Mouse (Mus musculus) myocyte (in vitro differentiated cells): Measurements from ENCODE around the gene Rpl11. TPM values are rescaled to one million over a fixed set of nuclear protein-coding genes. Genes with fewer than 3 reads are reported as not detected.

Experiments used
- H3K27me3 ChIP-seq: one replicate; pipeline ENCODE4 v1.6.1; 2011; ENCODE audit not compliant: control insufficient read depth, insufficient read depth, insufficient read length
- H3K36me3 ChIP-seq: one replicate; pipeline ENCODE4 v1.6.1; 2011; ENCODE audit not compliant: control insufficient read depth, insufficient read depth
- H3K4me2 ChIP-seq: one replicate; pipeline ENCODE4 v1.6.1; 2011; ENCODE audit warnings: low read depth, control low read depth
- H3K4me3 ChIP-seq: one replicate; pipeline ENCODE4 v1.5.1; 2011; ENCODE audit warnings: mild to moderate bottlenecking, control low read depth, moderate library complexity
- H3K79me2 ChIP-seq: one replicate; pipeline ENCODE4 v1.6.1; 2011; ENCODE audit not compliant: control insufficient read depth, insufficient read depth
- H3ac ChIP-seq: one replicate; pipeline ENCODE4 v1.6.1; 2011; ENCODE audit not compliant: control insufficient read depth, insufficient read length
- CEBPB ChIP-seq: IDR thresholded peaks from 2 replicates; pipeline ENCODE4 v1.6.1; 2011; ENCODE audit warnings: mild to moderate bottlenecking, moderate library complexity; ENCODE audit not compliant: poor library complexity, insufficient read depth, severe bottlenecking
- E2F4 ChIP-seq: IDR thresholded peaks from one replicate; pipeline ENCODE4 v1.6.1; 2011; ENCODE audit warnings: mild to moderate bottlenecking, control low read depth, moderate library complexity; ENCODE audit not compliant: insufficient read depth
- MAX ChIP-seq: IDR thresholded peaks from one replicate; pipeline ENCODE4 v1.6.1; 2011; ENCODE audit warnings: low read depth, mild to moderate bottlenecking, control low read depth
- MYOD1 ChIP-seq, 3 experiments: IDR thresholded peaks; one replicate each; pipeline ENCODE4 v1.6.1; 2011; ENCODE audit warnings: control low read depth in 2 of 3, low read depth in 2 of 3, mild to moderate bottlenecking in 2 of 3, moderate library complexity in 1 of 3; ENCODE audit not compliant: insufficient read length in 2 of 3, control insufficient read depth in 1 of 3
- MYOG ChIP-seq, 3 experiments: IDR thresholded peaks; one replicate each; pipeline ENCODE4 v1.6.1; 2011; ENCODE audit warnings: control low read depth in 2 of 3, low read depth in 2 of 3, mild to moderate bottlenecking in 2 of 3; ENCODE audit not compliant: insufficient read length in 2 of 3, control insufficient read depth in 1 of 3, insufficient read depth in 1 of 3
- POLR2A ChIP-seq: IDR thresholded peaks from one replicate; pipeline ENCODE4 v1.6.1; 2011; ENCODE audit warnings: low read depth, mild to moderate bottlenecking, control low read depth, moderate library complexity; ENCODE audit not compliant: insufficient read length
- POLR2AphosphoS2 ChIP-seq: IDR thresholded peaks from one replicate; pipeline ENCODE4 v1.6.1; 2011; ENCODE audit warnings: low read depth, control low read depth; ENCODE audit not compliant: insufficient read length
- REST ChIP-seq: IDR thresholded peaks from one replicate; pipeline ENCODE4 v1.6.1; 2011; ENCODE audit warnings: mild to moderate bottlenecking, control low read depth, moderate library complexity; ENCODE audit not compliant: insufficient read depth, insufficient read length
- SRF ChIP-seq: IDR thresholded peaks from one replicate; pipeline ENCODE4 v1.6.1; 2011; ENCODE audit warnings: low read depth; ENCODE audit not compliant: control insufficient read depth, insufficient read length
- TCF12 ChIP-seq: IDR thresholded peaks from one replicate; pipeline ENCODE4 v1.6.1; 2011; ENCODE audit warnings: mild to moderate bottlenecking, control low read depth; ENCODE audit not compliant: poor library complexity, insufficient read depth, severe bottlenecking
- TCF3 ChIP-seq: IDR thresholded peaks from one replicate; pipeline ENCODE4 v1.6.1; 2011; ENCODE audit warnings: low read depth, control low read depth; ENCODE audit not compliant: insufficient read length
- USF1 ChIP-seq: IDR thresholded peaks from one replicate; pipeline ENCODE4 v1.6.1; 2011; ENCODE audit warnings: low read depth, mild to moderate bottlenecking, control low read depth, moderate library complexity
- polyA plus RNA-seq: library from polyadenylated mRNA; unstranded; fragments of >200 nt; fragmentation: generic; extraction: Trizol; gene quantifications from one replicate; pipeline ENCODE4 v1.2.1, GENCODE M21; 2012; ENCODE audit warnings: missing spikeins

Gene Rpl11
- polyA plus RNA-seq, 1 experiment, result 1,551 TPM

DNA sequence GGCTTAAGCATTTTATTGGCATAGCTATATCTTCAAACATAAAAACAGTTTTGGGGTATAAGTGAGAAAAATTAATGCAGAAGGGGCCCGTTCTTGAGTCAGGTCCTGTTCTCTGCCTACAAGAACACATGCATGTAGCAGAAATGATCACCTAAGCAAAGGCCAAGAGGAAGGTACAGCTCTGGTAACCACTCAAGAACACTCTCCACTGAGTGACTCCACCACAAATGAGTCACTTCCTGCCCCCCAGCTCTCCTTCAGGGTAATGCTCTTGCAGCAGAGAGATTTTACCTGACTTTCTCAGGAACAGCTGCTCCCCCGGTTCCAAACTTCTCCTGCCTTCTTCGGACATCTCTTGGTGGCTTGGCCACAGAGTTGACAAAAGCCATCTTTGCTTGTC lies 46.4 kb downstream of the Rpl11 start:
- TF ChIP-seq TCF3 (no peak), POLR2A (no peak), POLR2AphosphoS2 (no peak), TCF12 (no peak), SRF (no peak), MAX (no peak), USF1 (no peak), CEBPB (no peak), MYOD1 (IDR thresholded peaks at IDR 0.05; ENCODE audit: control insufficient read depth in 1 of 3, insufficient read length in 2 of 3, low read depth in 2 of 3) (no peak), E2F4 (no peak), REST (no peak), MYOG (IDR thresholded peaks at IDR 0.05; ENCODE audit: control insufficient read depth in 1 of 3, insufficient read depth in 1 of 3, insufficient read length in 2 of 3, low read depth in 2 of 3) (no peak)
- H3K36me3 ChIP-seq, result peaks cover 74% of the 10 kb centered on the region
- no peaks in the 10 kb centered on the region for H3K27me3 ChIP-seq

GRCm38 (mm10) chr4:136004921-136005320 lies 48.3 kb downstream of the Rpl11 start:
- TF ChIP-seq MYOG (IDR thresholded peaks at IDR 0.05; ENCODE audit: control insufficient read depth in 1 of 3, insufficient read depth in 1 of 3, insufficient read length in 2 of 3, low read depth in 2 of 3) (no peak), TCF12 (no peak), E2F4 (no peak), CEBPB (no peak), POLR2A (no peak), MYOD1 (IDR thresholded peaks at IDR 0.05; ENCODE audit: control insufficient read depth in 1 of 3, insufficient read length in 2 of 3, low read depth in 2 of 3) (no peak), POLR2AphosphoS2 (no peak), USF1 (no peak), MAX (no peak), SRF (no peak), TCF3 (no peak), REST (no peak)
- Histone ChIP-seq H3K79me2 (no peaks in the 10 kb centered on the region), H3K4me2 (no peak overlapping the region), H3ac (no peak overlapping the region), H3K36me3 (peaks cover 58% of the 10 kb centered on the region), H3K4me3 (no peak overlapping the region), H3K27me3 (no peaks in the 10 kb centered on the region)

More for the DNA sequence above, 46.4 kb downstream of the Rpl11 start:
- Histone ChIP-seq H3ac (no peak overlapping the region), H3K4me3 (no peak overlapping the region), H3K4me2 (no peak overlapping the region), H3K79me2 (no peaks in the 10 kb centered on the region)

DNA sequence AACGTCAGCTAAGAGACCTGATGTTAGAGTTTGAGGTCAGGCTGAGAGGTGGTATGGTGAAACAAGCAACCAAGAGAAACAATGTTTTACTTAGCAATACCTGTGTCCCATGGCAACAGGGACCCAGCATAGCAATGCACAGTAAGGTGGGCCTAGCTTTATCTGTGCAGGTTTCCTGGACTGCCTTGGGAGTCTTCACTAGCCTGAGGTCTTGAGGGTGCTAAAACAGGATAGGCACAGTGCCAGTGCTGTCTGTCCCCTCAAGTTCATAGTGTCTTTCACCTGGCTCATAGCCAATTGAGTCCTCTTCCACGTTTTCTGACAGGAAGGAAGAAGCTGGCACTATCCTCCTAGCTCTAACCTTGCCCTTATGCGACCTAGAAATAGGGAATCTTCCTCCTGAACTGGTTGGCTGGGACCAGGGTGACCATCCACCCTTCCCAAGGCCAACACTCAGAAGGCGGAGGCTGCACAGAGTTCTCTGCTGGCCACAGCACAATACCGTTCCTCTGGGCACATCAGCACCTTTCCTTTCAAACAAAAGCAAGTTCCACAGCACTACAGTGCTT lies 49.0 kb downstream of the Rpl11 start:
- H3K4me3 ChIP-seq, result no peak overlapping the region
- H3K79me2 ChIP-seq, result no peaks in the 10 kb centered on the region
- H3K27me3 ChIP-seq, result no peaks in the 10 kb centered on the region
- H3ac ChIP-seq, result no peak overlapping the region
- no peak overlapping the region for H3K4me2 ChIP-seq
- TF ChIP-seq CEBPB, result no peak
- TF ChIP-seq MYOG (IDR thresholded peaks at IDR 0.05; ENCODE audit: control insufficient read depth in 1 of 3, insufficient read depth in 1 of 3, insufficient read length in 2 of 3, low read depth in 2 of 3), result no peak
- TF ChIP-seq POLR2AphosphoS2, result no peak
- TF ChIP-seq SRF, result no peak
- no peak for TF ChIP-seq REST
- TF ChIP-seq MYOD1 (IDR thresholded peaks at IDR 0.05; ENCODE audit: control insufficient read depth in 1 of 3, insufficient read length in 2 of 3, low read depth in 2 of 3), result no peak
- TF ChIP-seq TCF3, result no peak
- no peak for TF ChIP-seq MAX
- no peak for TF ChIP-seq POLR2A
- H3K36me3 ChIP-seq, result peaks cover 51% of the 10 kb centered on the region

DNA sequence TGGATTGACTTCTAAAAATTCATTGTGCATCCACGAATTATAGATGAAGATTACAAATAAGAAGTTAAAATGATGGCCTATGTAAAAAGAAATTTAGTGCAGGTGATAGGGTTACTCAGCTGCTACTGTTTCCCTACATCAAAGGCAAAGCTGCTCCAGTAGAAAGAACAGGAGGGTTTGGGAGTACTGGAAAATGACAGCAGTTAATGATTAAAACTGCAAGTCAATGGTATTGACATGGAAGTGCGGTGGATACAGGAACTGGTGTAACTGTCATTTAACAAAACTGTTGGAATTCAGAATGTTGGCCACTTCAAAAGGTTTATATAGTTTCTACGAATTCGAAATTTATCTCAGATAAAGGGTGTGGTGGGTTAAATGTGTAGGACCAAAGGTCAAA lies 58.1 kb downstream of the Rpl11 start:
- Histone ChIP-seq H3K79me2 (no peaks in the 10 kb centered on the region), H3ac (no peak overlapping the region), H3K27me3 (no peaks in the 10 kb centered on the region), H3K4me2 (no peak overlapping the region), H3K4me3 (no peak overlapping the region), H3K36me3 (no peaks in the 10 kb centered on the region)
- TF ChIP-seq REST (no peak), TCF12 (no peak), MYOG (IDR thresholded peaks at IDR 0.05; ENCODE audit: control insufficient read depth in 1 of 3, insufficient read depth in 1 of 3, insufficient read length in 2 of 3, low read depth in 2 of 3) (no peak), SRF (no peak)

DNA sequence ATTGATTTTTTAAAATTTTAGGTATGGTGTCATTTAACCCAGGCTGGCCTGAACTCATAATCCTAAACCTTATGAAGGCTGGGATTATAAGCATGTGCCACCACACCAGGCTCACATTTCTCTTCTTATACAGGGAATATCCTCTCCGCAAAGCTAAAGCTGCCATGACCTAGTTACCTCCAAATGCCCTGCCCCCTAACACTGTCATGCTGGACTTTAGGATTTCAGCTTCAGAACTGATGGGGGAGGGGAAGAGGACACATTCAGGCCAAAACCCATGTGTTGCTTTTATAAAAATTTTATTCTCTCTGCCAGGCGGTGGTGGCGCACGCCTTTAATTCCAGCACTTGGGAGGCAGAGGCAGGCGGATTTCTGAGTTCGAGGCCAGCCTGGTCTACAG lies 59.3 kb downstream of the Rpl11 start:
- Histone ChIP-seq H3ac (no peak overlapping the region), H3K27me3 (no peaks in the 10 kb centered on the region), H3K79me2 (no peaks in the 10 kb centered on the region), H3K4me2 (no peak overlapping the region), H3K36me3 (no peaks in the 10 kb centered on the region), H3K4me3 (no peak overlapping the region)
- TF ChIP-seq TCF12, result no peak
- TF ChIP-seq CEBPB, result no peak
- TF ChIP-seq POLR2AphosphoS2, result no peak
- no peak for TF ChIP-seq MYOD1 (IDR thresholded peaks at IDR 0.05; ENCODE audit: control insufficient read depth in 1 of 3, insufficient read length in 2 of 3, low read depth in 2 of 3)
- TF ChIP-seq MYOG (IDR thresholded peaks at IDR 0.05; ENCODE audit: control insufficient read depth in 1 of 3, insufficient read depth in 1 of 3, insufficient read length in 2 of 3, low read depth in 2 of 3), result no peak
- no peak for TF ChIP-seq REST
